Mouse (Mus musculus): Measurements from ENCODE around the gene Olfr815.
"Not testable (repeated sequence)": the region's sequence is repeated elsewhere in the genome, so short reads cannot be mapped to it uniquely, and the experiment has no call there.

The Olfr815 gene

GRCm38 (mm10) chr10:129905767-129906166 is at the start of gene Olfr815:
Olfr815 (minus strand) TSS chr10:129905867.
- not testable (repeated sequence) for DNase-seq

DNA sequence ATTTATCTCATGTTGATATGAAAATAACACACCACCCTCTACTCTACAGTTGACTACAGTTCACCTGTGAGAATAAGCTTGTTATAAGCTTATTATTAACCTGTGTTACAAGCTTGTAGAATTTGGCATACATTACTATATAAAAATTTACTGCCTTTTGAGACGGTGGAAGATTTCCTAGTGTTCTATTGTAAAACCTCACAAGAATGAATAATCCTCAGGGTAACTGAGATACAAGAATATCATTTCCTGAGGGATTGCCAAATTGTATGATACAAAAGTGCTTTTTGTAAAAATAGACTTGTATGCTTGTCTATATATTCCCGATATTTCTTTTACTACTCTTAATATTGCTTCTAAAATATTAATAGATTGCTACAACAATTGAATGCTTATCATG is 43.3 kb upstream of the Olfr815 start, which contains the start of gene Olfr818:
Gene Olfr818 (minus strand): TSS at position 101 of the 400 bp plus-strand sequence.
- no peak for DNase-seq

DNA sequence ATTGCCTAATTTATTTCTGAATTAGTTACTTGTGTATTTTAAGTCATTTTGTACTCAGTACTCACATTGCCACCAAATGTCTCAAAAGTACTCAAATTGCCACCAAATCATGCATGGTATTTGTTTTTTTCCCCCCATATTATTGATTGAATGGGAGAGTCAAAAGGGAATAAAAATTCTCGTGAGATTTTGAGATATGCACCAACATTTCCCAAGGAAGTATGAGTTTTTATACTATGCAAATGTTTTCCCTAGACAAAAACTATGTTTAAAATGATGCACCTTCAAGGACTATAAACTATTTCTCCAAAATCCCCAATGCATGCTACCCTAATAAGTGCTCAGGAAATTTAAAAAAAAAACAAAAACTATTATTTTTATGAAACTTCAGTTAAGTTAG is 9.8 kb upstream of the Olfr815 start, which contains the start of gene Olfr816:
Gene Olfr816 (minus strand): TSS at position 101 of the 400 bp plus-strand sequence.
- DNase-seq: no peak

DNA sequence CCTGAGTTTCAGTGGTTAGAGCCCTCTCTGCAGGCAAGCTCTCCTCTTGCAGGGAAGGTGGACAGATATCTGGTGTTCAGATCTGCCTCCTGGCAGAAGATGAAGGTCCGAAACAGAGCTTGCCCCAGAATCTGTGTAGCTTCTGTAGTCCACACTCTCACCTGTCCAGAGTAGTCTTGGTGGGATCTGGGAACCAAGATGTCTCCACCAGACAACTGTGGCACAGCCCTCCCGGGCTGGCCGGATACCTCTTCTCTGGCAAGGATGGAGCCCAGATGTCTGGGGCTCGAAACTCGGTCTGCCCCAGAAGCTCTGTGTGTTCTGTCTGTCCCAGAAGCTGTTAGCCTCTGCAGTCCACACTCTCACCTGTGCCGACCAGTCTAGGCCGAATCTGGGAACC is 19.7 kb downstream of the Olfr815 start:
- no peak for DNase-seq

- not testable (repeated sequence) for DNase-seq
Observed at GRCm38 (mm10) chr10:129885496-129885895, 20.2 kb downstream of the Olfr815 start.

GRCm38 (mm10) chr10:129879751-129880150 is 25.9 kb downstream of the Olfr815 start, which contains the start of gene Olfr814:
Olfr814 (minus strand) TSS chr10:129879851.
- DNase-seq: not testable (repeated sequence)

- no peak for DNase-seq
Observed at GRCm38 (mm10) chr10:129855067-129855466, 50.6 kb downstream of the Olfr815 start, which contains the start of gene Olfr813. Olfr813 (plus strand) TSS chr10:129855367.
